Mouse (Mus musculus) heart, embryonic 10.5 days (tissue): ENCODE measurements around the gene Rfx5. TPM values are rescaled to one million over a fixed set of nuclear protein-coding genes. Genes with fewer than 3 reads are reported as not detected.
"Not testable (repeated sequence)": the region's sequence is repeated elsewhere in the genome, so short reads cannot be mapped to it uniquely, and the experiment has no call there.

Source experiments
- DNase-seq: peaks from one replicate; pipeline ENCODE4 v3.0.0-alpha.2; 2017; ENCODE audit warnings: low spot score
- H3K27ac ChIP-seq: fragments of 300-500 bp; sonication (generic); 2 replicates; pipeline ENCODE4 v1.5.1; 2016; ENCODE audit warnings: mild to moderate bottlenecking
- H3K27me3 ChIP-seq: fragments of 300-500 bp; sonication (generic); 2 replicates; pipeline ENCODE4 v1.6.1; 2016; ENCODE audit warnings: mild to moderate bottlenecking; ENCODE audit not compliant: poor library complexity, insufficient read depth, severe bottlenecking
- H3K36me3 ChIP-seq: fragments of 300-500 bp; sonication (generic); 2 replicates; pipeline ENCODE4 v1.6.1; 2016; ENCODE audit warnings: mild to moderate bottlenecking, moderate library complexity
- H3K4me1 ChIP-seq: fragments of 300-500 bp; sonication (generic); 2 replicates; pipeline ENCODE4 v1.6.1; 2016; ENCODE audit warnings: mild to moderate bottlenecking
- H3K4me3 ChIP-seq: fragments of 300-500 bp; sonication (generic); 2 replicates; pipeline ENCODE4 v1.5.1; 2016; ENCODE audit warnings: mild to moderate bottlenecking, moderate library complexity
- H3K9me3 ChIP-seq: fragments of 300-500 bp; sonication (generic); 2 replicates; pipeline ENCODE4 v1.6.1; 2016; ENCODE audit warnings: mild to moderate bottlenecking, moderate library complexity
- WGBS: fragments of 180-500 bp; shearing (Covaris S2); methylation state at CpG from one replicate; pipeline ENCODE4 v1.1.7; 2016; 5-methylcytosine and 5-hydroxymethylcytosine counted together
- polyA plus RNA-seq: library from polyadenylated mRNA; unstranded; fragments of >200 nt; fragmentation: Nextera tagmentation; extraction: Ambion mirVana; gene quantifications from 2 replicates; pipeline ENCODE4 v1.2.1, GENCODE M21; 2016

Gene Rfx5
- polyA plus RNA-seq, 1 experiment from 2014 or later: 7.3 TPM

DNA sequence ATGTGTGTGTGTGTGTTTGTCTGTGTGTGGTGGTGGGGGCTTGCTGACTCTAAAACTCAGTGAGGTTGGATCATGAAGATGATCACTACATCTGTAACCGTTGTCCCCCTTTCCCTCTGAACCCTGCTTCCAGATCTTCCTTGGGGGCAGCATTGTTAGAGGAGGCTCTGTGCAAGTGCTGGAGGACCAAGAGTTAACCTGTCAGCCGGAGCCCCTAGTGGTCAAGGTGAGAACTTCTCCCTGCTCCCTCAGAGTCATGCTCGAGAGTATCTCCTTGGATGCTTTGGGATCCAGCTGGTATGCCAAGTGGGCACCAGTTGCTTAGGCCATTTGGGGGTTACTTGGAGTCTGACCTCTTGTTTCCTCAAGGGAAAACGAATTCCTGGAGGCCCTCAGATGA is 10.2 kb upstream of the Rfx5 start:
- H3K27ac ChIP-seq, H3K9me3 ChIP-seq, DNase-seq, H3K27me3 ChIP-seq, H3K36me3 ChIP-seq, H3K4me1 ChIP-seq, H3K4me3 ChIP-seq: not testable (repeated sequence)
- 31% methylated on average over 4 of the region's 4 CpGs for WGBS

DNA sequence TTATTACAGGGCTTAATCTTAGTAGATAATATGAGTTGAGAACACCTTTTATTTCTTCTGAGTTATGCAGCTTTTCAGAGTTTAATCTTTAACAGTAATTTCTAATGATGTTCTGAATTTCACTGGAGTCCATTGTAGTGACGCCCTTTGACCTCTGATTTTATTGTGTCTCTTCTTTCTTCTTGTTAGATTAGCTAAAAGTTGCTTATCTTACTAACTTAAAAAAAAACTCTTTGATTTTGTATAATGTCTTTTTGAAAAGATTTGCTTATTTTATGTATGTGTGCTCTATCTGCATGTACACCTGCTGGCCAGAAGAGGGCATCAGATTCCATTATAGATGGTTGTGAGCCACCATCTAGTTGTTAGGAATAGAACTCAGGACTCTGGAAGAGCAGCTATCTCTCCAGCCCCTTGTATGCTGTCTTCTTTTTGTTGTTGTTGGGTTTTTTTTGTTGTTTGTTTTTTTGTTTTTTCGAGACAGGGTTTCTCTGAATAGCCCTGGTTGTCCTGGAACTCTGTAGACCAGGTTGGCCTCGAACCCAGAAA is 5.7 kb upstream of the Rfx5 start:
- no peak for DNase-seq

DNA sequence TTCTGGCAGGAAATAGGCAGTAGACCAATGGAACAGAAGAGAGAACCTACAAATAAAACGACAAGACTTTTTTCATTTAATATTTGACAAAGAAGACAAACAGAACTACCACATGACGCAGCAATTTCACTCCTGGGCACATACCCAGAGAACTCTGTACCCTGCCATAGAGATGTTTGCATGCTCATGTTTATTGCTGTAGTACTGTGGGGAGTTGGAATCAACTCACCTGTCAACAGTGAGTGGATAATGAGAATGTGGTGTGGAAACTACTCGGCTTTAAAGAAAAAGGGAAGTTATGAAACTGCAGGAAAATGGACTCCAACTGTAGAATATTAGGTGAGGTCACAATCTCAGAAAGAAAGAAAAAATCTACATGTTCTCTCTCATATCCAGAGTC is 4.2 kb upstream of the Rfx5 start:
- no peaks in the 10 kb centered on the region for H3K9me3 ChIP-seq
- H3K27ac ChIP-seq: no peak overlapping the region
- H3K4me3 ChIP-seq: no peak overlapping the region
- no peaks in the 10 kb centered on the region for H3K27me3 ChIP-seq
- no peaks in the 10 kb centered on the region for H3K36me3 ChIP-seq
- no peak for DNase-seq
- WGBS: 69% methylated on average over 3 of the region's 3 CpGs
- H3K4me1 ChIP-seq: peaks cover 6% of the 10 kb centered on the region; the same call in 1 of the 2 replicates

More for the DNA sequence above, 5.7 kb upstream of the Rfx5 start:
- no peak overlapping the region for H3K4me3 ChIP-seq
- no peak overlapping the region for H3K27ac ChIP-seq
- no peaks in the 10 kb centered on the region for H3K27me3 ChIP-seq
- H3K9me3 ChIP-seq: no peaks in the 10 kb centered on the region
- H3K4me1 ChIP-seq: 0 out of 2 replicates have a peak, but pooled peaks cover 6% of the 10 kb centered on the region
- no peaks in the 10 kb centered on the region for H3K36me3 ChIP-seq
- WGBS: 63% methylated on average over 3 of the region's 3 CpGs

DNA sequence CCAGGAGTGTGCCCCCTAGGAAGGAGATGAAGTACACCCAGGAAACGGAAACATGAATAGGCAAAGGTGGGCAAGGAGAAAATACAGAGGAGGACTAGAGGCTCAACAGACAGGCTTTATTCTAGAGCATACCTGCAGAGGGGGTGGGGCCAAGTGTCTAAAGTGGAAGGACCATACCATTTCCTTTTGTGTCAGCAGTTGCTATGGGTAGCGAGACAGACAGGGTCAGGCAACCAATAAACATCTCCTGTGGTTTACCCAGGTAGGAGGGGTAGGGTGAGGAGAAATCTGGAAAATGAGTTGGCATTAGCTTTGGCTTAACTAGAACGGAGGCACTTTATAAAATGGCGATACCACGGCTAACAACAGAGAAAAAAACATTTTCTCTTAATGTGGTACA is 1.1 kb upstream of the Rfx5 start:
- Histone ChIP-seq H3K4me3 (peak overlapping the region; percentile 90), H3K27me3 (no peaks in the 10 kb centered on the region), H3K4me1 (peaks cover 12% of the 10 kb centered on the region; the same call in 1 of the 2 replicates), H3K9me3 (no peaks in the 10 kb centered on the region), H3K27ac (0 out of 2 replicates have a peak overlapping the region, but pooled peaks have one; percentile 98), H3K36me3 (peaks cover 27% of the 10 kb centered on the region)
- 74% methylated on average over 5 of the region's 5 CpGs for WGBS
- no peak for DNase-seq

DNA sequence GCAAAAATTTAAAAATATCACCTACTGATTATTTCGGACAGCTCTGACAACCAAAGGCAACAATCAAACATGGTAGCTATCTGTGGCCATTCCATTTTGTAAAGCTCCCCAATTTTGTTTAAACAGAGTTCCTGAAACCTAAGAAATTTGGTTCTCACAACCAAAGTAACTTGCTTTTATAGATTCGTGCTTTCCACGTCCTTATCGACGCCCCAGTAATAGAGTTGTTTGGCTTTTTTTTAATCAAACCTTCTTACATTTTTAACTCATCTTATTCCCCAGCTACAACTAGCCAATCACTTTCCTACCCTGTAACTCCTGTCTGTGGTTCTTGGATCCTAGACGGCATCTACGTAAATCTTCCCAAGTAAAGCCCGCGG is 501 bp upstream of the Rfx5 start:
- 22% methylated on average over 9 of the region's 9 CpGs for WGBS
- Histone ChIP-seq H3K27me3 (no peaks in the 10 kb centered on the region), H3K4me3 (peak overlapping the region; percentile 90)

DNA sequence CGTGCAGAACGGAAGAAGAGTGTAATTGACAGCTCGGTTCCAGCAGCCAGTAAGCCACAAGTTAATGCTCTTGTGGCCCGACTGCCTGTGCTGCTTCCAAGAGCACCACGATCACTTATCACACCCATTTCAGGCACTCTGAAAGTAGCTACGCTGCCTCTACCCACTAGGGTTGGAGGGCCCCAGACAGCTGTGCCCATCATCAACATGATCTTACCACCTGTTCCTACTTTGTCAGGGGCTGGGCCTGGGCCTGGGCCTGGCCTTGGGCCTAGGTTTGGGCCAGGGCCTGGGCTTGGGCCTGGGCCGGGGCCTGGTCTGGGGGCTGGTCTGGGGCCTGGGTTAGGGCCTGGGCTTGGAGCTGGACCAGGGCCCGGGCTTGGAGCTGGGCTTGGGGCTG is 4.4 kb downstream of the Rfx5 start:
- Histone ChIP-seq H3K27me3 (no peaks in the 10 kb centered on the region), H3K27ac (peak overlapping the region; percentile 52; the same call in 1 of the 2 replicates), H3K4me3 (no peak overlapping the region), H3K36me3 (peaks cover 38% of the 10 kb centered on the region), H3K9me3 (no peaks in the 10 kb centered on the region), H3K4me1 (peaks cover 24% of the 10 kb centered on the region)
- no peak for DNase-seq
- WGBS: 82% methylated on average over 8 of the region's 8 CpGs

More for the DNA sequence above, 501 bp upstream of the Rfx5 start:
- H3K9me3 ChIP-seq: no peaks in the 10 kb centered on the region
- DNase-seq: no peak
- H3K36me3 ChIP-seq: peaks cover 32% of the 10 kb centered on the region
- peaks cover 16% of the 10 kb centered on the region for H3K4me1 ChIP-seq
- H3K27ac ChIP-seq: peak overlapping the region; percentile 98

DNA sequence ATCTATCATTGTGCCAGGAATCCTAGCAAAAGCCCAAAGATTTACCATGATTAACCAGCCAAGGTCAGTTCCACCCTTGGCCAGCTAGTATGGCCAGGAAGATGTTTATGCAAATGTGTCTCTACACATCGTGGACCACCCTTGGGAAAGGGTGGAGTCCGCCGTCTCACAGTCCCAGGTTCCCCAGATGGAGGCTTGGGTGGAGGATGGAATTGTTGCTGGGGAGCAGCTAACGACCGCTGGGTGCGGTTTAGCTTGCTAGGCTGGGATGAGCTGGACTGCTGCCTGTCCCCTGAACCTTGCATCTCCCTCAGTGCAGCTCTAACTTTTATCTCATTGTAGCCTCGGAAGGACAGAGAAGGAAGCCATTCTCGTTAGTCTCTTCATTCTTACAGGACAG is 6.0 kb downstream of the Rfx5 start:
- Histone ChIP-seq H3K9me3 (no peaks in the 10 kb centered on the region), H3K4me3 (no peak overlapping the region), H3K36me3 (peaks cover 38% of the 10 kb centered on the region), H3K27ac (no peak overlapping the region), H3K27me3 (no peaks in the 10 kb centered on the region), H3K4me1 (peaks cover 22% of the 10 kb centered on the region)
- no peak for DNase-seq
- 48% methylated on average over 8 of the region's 8 CpGs for WGBS

DNA sequence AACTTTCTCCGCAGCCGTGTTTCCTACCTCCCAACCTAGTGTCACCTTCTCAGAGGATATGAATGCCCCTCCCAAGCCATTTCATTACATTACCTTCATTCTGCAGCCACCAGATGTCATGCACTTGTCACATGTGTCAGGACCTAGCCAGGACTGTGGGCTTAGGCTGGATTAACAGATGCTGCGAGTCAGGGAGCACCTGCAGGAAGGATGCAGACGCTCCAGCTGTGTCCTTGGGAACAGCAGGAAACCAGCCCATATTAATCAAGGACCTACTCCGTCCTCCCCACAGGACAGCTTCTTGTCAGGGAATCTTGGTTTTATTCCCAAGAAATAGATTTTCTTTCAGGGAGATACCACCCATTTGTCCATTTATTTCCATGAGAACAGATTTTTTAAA is 6.4 kb downstream of the Rfx5 start:
- no peak for DNase-seq
- Histone ChIP-seq H3K27ac (no peak overlapping the region), H3K27me3 (no peaks in the 10 kb centered on the region), H3K4me1 (peaks cover 18% of the 10 kb centered on the region), H3K36me3 (peaks cover 36% of the 10 kb centered on the region), H3K9me3 (no peaks in the 10 kb centered on the region), H3K4me3 (no peak overlapping the region)
- 50% methylated on average over 5 of the region's 5 CpGs for WGBS

DNA sequence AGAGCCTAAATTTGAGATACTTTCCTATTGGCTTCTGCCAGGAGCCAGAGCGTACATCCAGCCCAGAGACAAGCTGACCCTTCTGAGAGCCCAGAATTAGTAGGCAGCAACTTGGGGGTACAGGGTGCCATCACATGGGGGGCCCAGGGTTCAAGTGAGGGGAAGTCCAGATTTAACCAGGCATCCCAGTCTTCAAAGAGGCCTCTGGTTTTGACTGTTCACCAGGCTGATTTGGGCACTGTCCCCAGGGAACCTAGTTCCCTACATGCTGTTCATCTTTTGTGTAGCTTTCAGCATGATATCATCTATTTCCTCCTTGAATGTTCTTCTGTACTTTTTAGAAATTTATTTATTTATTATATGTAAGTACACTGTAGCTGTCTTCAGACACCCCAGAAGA is 11.1 kb downstream of the Rfx5 start:
- DNase-seq: no peak
- Histone ChIP-seq H3K9me3 (no peaks in the 10 kb centered on the region), H3K27me3 (no peaks in the 10 kb centered on the region), H3K36me3 (no peaks in the 10 kb centered on the region), H3K27ac (no peak overlapping the region), H3K4me3 (no peak overlapping the region), H3K4me1 (peaks cover under 1% of the 10 kb centered on the region)
- 88% methylated on average over 1 of the region's 1 CpGs for WGBS

DNA sequence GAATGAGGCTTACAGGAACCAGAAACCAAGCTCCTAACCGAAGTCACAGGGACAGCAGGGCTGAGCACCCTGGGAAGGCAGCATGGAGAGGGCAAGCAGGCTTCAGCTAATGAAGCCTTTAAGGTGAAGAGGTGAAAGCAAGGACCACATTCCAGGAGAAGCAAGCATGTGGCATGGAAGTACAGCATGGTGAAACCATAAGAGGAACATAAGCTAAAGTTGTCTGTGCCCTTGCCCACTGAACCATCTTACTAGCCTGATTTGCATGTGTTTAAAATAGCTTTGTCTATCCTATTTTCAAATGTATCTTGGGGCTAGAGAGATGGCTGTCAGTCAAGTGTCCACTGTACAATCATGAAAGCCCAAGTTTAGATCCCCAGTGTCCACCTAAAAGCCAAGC is 12.0 kb downstream of the Rfx5 start:
- Histone ChIP-seq H3K36me3 (no peaks in the 10 kb centered on the region), H3K4me1 (no peaks in the 10 kb centered on the region), H3K27ac (no peak overlapping the region), H3K27me3 (no peaks in the 10 kb centered on the region), H3K9me3 (no peaks in the 10 kb centered on the region), H3K4me3 (no peak overlapping the region)
- DNase-seq: no peak
- WGBS: 59% methylated on average over 1 of the region's 1 CpGs

DNA sequence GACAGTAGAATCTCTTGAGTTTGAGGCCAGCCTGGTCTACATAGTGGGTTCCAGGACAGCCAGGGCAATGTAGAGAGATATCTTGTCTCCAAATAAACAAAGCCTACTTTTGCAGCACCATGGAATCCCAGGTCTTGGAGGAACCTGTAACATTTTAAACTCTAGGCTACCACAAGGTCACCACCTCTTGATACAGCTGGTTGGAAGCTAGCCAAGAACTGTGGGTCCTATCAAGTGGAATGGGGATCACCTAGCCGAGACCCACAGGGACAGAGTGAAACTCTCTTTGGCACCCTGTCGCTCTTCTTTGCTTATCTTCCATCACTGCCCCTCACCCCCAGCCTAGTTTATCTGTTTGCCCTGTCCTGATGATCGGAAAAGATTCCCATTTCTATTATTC is 18.7 kb downstream of the Rfx5 start:
- Histone ChIP-seq H3K4me1 (peaks cover 12% of the 10 kb centered on the region), H3K4me3 (no peak overlapping the region), H3K9me3 (no peaks in the 10 kb centered on the region), H3K27ac (no peak overlapping the region), H3K27me3 (no peaks in the 10 kb centered on the region), H3K36me3 (peaks cover 7% of the 10 kb centered on the region)
- DNase-seq: no peak
- WGBS: 68% methylated on average over 3 of the region's 3 CpGs

DNA sequence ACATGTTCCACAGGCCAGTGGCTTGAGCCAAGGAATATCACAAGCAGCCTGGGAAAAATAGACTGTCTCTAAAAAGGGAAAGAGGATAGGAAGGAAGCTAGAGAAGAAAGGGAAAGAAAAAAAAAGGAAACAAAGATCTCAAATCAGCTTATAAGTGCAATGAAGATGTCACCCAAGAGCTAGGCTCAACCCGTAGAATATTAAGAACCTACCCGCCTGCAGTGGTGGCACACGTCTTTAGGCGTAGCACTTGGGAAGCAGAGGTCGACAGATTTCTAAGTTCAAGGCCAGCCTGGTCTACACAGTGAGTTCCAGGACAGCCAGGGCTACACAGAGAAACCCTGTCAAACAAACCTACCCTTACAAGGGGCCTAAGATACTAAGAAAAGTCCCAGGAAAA is 19.7 kb downstream of the Rfx5 start:
- Histone ChIP-seq H3K4me3 (peak overlapping the region; percentile 95), H3K36me3 (peaks cover 12% of the 10 kb centered on the region), H3K27me3 (no peaks in the 10 kb centered on the region), H3K4me1 (peaks cover 12% of the 10 kb centered on the region), H3K9me3 (no peaks in the 10 kb centered on the region), H3K27ac (peak overlapping the region; percentile 96; the same call in 1 of the 2 replicates)
- DNase-seq: no peak
- WGBS: 88% methylated on average over 5 of the region's 5 CpGs

DNA sequence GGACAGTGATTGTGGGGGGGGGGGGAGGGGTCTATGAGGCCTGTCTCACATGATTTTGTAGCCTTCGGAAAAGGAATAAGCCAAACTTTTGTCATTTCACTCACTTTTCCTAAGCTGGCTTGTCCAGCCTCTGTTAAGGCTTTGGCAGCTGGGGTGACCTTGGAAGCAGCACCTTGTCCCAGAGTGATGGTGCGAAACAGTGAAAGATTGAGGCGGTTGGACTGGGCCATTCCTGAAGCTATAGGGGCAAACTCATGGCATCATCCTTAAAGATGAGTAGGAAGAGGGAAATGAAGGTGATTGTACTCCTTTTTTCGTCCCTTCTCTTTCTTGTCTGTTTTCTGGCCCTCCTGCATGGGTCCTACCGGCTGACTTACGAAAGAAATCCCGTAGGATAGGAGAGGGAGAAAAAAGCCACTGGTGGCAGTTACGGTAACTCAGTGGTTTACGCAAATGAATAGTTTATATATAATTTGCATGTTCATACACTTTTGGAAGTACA is 20.2 kb downstream of the Rfx5 start:
- no peaks in the 10 kb centered on the region for H3K27me3 ChIP-seq
- 23% methylated on average over 9 of the region's 9 CpGs for WGBS
- no peak for DNase-seq
- H3K9me3 ChIP-seq: no peaks in the 10 kb centered on the region
- H3K4me3 ChIP-seq: peak overlapping the region; percentile 95
- H3K4me1 ChIP-seq: peaks cover 12% of the 10 kb centered on the region
- peaks cover 12% of the 10 kb centered on the region for H3K36me3 ChIP-seq
- H3K27ac ChIP-seq: peak overlapping the region; percentile 96
